Mouse (Mus musculus) skeletal muscle tissue, postnatal 0 days (tissue): ENCODE data around the gene Gm17324. TPM values are rescaled to one million over a fixed set of nuclear protein-coding genes. Genes with fewer than 3 reads are reported as not detected.

Experiments
- microRNA-seq, 2 experiments: library from miRNA; unstranded; fragments of <30 nt; microRNA quantifications; one replicate each; pipeline ENCODE4; 2016
- polyA plus RNA-seq: library from polyadenylated mRNA; unstranded; fragments of >200 nt; fragmentation: Nextera tagmentation; extraction: Ambion mirVana; gene quantifications from 2 replicates; pipeline ENCODE4 v1.2.1, GENCODE M21; 2015

Gene Gm17324
- 0.77 and 0.95 TPM in 2 replicates for polyA plus RNA-seq

DNA sequence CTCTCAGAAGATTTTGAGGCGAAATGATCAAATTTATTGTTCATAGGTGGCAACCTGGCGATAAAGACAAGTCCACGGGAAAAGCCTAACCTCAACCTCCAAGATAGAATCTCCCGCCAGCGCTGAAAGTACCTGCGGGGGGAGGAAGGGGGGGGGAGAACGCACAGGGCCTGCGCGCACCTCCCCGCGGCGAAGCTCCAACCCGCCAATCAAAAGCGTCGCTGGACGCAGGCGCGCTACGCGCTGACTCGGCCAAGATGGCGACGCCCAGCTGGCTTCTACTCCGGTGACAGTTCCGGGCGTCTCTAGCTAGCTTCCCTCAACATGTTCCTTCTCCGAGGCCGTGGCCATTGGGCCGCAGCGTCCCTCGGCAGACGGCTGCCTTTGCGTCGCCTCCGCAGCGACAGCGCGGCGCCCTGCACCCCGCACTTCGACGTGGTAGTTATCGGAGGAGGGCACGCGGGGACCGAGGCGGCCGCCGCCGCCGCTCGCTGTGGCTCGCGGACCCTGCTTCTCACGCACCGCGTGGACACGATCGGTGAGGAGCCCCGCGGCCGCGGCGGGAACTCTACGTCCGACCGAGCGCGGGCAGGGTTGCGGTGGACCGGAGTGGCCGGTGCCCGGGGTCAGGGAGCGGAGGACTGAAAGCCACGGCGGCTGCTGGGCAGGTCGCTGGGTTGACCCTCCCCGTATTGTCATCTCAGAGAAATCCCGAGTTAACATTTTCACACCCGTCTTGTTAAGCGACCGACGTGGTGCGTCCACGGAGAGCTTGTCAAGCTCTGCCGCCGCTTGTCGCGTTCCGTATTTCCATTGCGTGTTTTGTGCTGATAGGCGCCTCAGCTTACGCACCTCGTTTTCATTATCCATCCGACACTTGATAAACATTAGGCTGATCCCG is at the start of gene Gm17324, which contains the start of gene Mto1:
Gm17324 (minus strand) TSS at position 814 of the 901 bp plus-strand sequence.
Mto1 (plus strand) TSS at position 236 of the 901 bp plus-strand sequence.

DNA sequence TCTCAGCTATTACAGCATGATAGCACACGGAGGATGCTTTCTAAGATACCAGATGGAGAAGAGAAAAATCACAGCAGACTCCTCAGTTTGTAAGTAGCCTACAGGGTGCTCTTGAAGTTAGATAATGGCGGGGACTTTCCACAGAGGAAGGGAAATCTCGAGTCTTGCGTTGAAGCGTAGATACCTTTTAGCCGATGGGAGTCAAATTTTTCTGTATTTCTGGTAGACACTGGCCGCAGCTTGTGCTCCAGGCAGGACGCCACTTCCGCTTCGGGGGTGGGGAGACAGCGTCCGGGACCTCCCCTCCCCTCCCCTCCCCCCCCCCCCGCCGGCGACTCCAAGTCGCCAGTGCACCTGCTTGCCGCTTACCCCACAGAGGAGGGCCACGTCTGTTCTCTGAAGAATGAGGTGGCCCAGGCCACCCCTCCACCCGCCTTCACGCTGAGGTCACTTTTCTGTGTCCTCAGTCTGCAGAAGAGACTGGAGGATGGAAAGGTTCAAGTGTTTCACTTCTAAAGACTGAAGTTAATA is 40.4 kb upstream of the Gm17324 start, which contains the start of gene Eef1a1:
Eef1a1 (minus strand) TSS at position 262 of the 531 bp plus-strand sequence.

DNA sequence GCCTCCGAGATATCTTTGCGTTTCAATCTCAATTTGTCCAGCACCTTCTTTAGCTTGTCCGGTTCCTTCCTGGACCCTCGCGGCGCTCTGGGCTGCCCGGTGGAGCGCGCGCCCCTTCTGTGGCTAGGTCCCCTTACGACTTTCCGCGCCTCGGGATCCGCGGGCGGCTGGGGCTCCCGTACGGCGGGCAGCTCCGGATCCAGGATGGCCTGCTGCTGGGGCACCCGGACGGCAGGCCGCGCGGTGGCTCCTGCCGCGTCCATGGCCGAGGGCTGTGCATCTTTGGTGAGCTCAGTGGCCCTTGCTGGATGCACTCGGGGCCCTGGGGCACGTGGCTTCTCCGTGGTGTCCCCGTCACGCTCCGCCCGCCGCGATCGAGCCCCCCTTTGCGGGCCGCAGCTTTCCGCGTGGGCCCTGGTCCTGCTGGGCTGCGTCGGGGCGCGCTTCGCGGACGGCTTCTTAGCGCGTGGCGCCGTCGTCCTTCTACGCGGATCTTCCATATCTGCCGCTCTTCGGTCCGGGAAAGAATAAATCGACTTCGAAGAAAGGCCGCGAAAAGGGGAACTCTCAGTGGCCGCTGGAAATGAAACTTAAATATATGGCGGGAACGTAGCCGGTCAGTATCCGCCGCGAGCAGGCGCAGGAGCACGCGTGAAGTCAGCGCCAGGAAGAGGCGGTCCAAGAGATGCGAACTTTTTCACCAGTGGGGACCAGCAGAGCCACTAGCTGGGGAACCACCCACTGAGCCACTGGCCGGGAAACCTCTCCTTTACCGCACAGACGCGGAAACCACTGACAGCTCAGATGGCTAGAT is 5.8 kb downstream of the Gm17324 start, which contains the start of gene Cgas:
Cgas (minus strand) TSS at position 659 of the 814 bp plus-strand sequence.

Small RNAs within 50 kb of the gene (microRNA-seq; reads per million reads assigned to microRNA genes)
- gene Gm26377 = 0 reads per million in 2 experiments

Other genes starting within 250 kb of the Gm17324 start
- 0.72 TPM in 1 of 2 replicates, not detected in the other for gene Gsta1, start 218.1 kb downstream of the Gm17324 start, polyA plus RNA-seq
- 0.77 TPM in 1 of 2 replicates, not detected in the other for gene Gm3776, start 191.7 kb downstream of the Gm17324 start, polyA plus RNA-seq
- gene Gm10639, start 158.9 kb downstream of the Gm17324 start, polyA plus RNA-seq = not detected in 2 replicates
- gene Omt2a, start 134.0 kb downstream of the Gm17324 start, polyA plus RNA-seq = not detected in 2 replicates
- gene Omt2b, start 121.2 kb downstream of the Gm17324 start, polyA plus RNA-seq = not detected in 2 replicates
- gene Gsta2, start 93.0 kb downstream of the Gm17324 start, polyA plus RNA-seq = 0.17 and 1.3 TPM in 2 replicates
- not detected in 2 replicates for gene Dppa5a, start 80.6 kb downstream of the Gm17324 start, polyA plus RNA-seq
- not detected in 2 replicates for gene Ooep, start 70.1 kb downstream of the Gm17324 start, polyA plus RNA-seq
- 0.06 TPM in 1 of 2 replicates, not detected in the other for gene Ddx43, start 53.0 kb downstream of the Gm17324 start, polyA plus RNA-seq
- gene Cgas, start 5.5 kb downstream of the Gm17324 start, polyA plus RNA-seq = 1.0 and 1.2 TPM in 2 replicates
- gene Mto1, start 578 bp downstream of the Gm17324 start, polyA plus RNA-seq = 19.1 and 19.8 TPM in 2 replicates
- 2,529 and 2,620 TPM in 2 replicates for gene Eef1a1, start 40.4 kb upstream of the Gm17324 start, polyA plus RNA-seq
- gene Slc17a5, start 139.3 kb upstream of the Gm17324 start, polyA plus RNA-seq = 8.8 and 9.2 TPM in 2 replicates
- 4.1 and 4.7 TPM in 2 replicates for gene Cd109, start 166.8 kb upstream of the Gm17324 start, polyA plus RNA-seq